Mouse (Mus musculus): ENCODE data around the gene Cadm1.

- TF ChIP-seq CTCF (IDR thresholded peaks at IDR 0.05; ENCODE audit: low read depth, low read length) (no peak), POLR2A (IDR thresholded peaks at IDR 0.05; ENCODE audit: insufficient read depth, low read length) (no peak), EP300 (IDR thresholded peaks at IDR 0.05; ENCODE audit: insufficient read depth, low read depth, low read length) (no peak)
Measured at GRCm38 (mm10) chr9:47706341-47706740, 176.4 kb downstream of the Cadm1 start.

Data from ES-Bruce4 (cell line).